Comparison of ENCODE assay signal across 25 mouse cellular contexts in the genomic region with DNA sequence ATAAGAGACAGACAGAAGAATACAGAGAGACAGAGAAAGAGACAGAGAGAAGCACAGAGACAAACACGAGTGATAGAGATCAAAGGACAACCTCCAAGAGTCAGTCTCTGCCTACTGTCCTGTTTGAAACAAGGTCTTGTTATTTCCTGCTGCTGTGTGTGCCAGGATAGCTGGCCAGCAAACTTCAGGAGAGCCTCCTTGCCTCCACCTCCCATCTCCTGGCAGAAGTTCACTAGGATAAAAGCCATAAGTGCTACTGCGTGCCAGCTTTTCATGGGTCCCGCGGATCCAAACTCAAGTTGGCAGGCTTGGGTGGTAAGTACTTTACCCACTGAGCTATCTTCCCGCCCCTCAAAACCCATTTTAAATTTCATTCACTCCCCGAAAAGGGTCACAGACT. TPM values are rescaled to one million over a fixed set of nuclear protein-coding genes. Genes with fewer than 3 reads are reported as not detected.
DNase-seq lines count a peak whose midpoint lies in the region; ATAC-seq and TF ChIP-seq lines count a peak whose summit lies in the region.
"Had no signal": no experiment of that assay in that cellular context is flagged by ENCODE, and none has a peak within 500 bp of the region (broad histone marks: within the 10 kb centered on the region; RNA-seq: fewer than 3 reads in every experiment).

No protein-coding gene starts in this region.

- 43% methylated on average over 6 of the region's 6 CpGs for WGBS in forebrain, postnatal 0 days
- WGBS in forebrain, embryonic 15.5 days, result 39% methylated on average over 6 of the region's 6 CpGs
- WGBS in kidney, adult 2 months, result 54% methylated on average over 6 of the region's 6 CpGs
- WGBS in lung, embryonic 14.5 days, result 46% methylated on average over 6 of the region's 6 CpGs
- WGBS in stomach, postnatal 0 days, result 57% methylated on average over 6 of the region's 6 CpGs

- no peak overlapping the region for H3K27ac ChIP-seq in forebrain, postnatal 0 days (ENCODE audit: low read depth, low read length)
- H3K27ac ChIP-seq in forebrain, embryonic 15.5 days (replicated peaks), result no peak overlapping the region
- H3K27ac ChIP-seq in kidney, adult 2 months (ENCODE audit: insufficient read depth, low read depth, low read length), result no peak overlapping the region
- no peak overlapping the region for H3K27ac ChIP-seq in lung, embryonic 14.5 days (ENCODE audit: low read depth)
- H3K27ac ChIP-seq in stomach, postnatal 0 days (replicated peaks), result peak overlapping the region; percentile 10; the same call in 1 of the 2 replicates
- H3K27ac ChIP-seq: embryonic facial prominence, embryonic 10.5 days; embryonic facial prominence, embryonic 15.5 days; forebrain, embryonic 12.5 days; hindbrain, embryonic 13.5 days; kidney, postnatal 0 days; limb, embryonic 13.5 days; neural tube, embryonic 13.5 days had no signal

- no peak for TF ChIP-seq CTCF in forebrain, postnatal 0 days (IDR thresholded peaks at IDR 0.05; ENCODE audit: low read depth)
- no peak for TF ChIP-seq CTCF in kidney, adult 2 months (conservative IDR thresholded peaks at IDR 0.05; ENCODE audit: insufficient read depth, insufficient read length, low read depth, low read length)
- no peak for TF ChIP-seq CTCF in lung, embryonic 14.5 days (IDR thresholded peaks at IDR 0.05; ENCODE audit: low read depth)
- TF ChIP-seq CTCF in stomach, postnatal 0 days (IDR thresholded peaks at IDR 0.05; ENCODE audit: low read depth), result no peak

- H3K9ac ChIP-seq in forebrain, postnatal 0 days, result no peak overlapping the region
- no peak overlapping the region for H3K9ac ChIP-seq in forebrain, embryonic 15.5 days (replicated peaks)
- no peak overlapping the region for H3K9ac ChIP-seq in lung, embryonic 14.5 days
- H3K9ac ChIP-seq in stomach, postnatal 0 days (ENCODE audit: low read length), result no peak overlapping the region
- H3K9ac ChIP-seq: embryonic facial prominence, embryonic 15.5 days; forebrain, embryonic 12.5 days; hindbrain, embryonic 13.5 days; limb, embryonic 13.5 days; neural tube, embryonic 13.5 days had no signal

- H3K4me1 ChIP-seq in forebrain, postnatal 0 days (ENCODE audit: insufficient read depth), result peaks cover 6% of the 10 kb centered on the region; the same call in 1 of the 2 replicates
- peaks cover 32% of the 10 kb centered on the region for H3K4me1 ChIP-seq in forebrain, embryonic 15.5 days
- peaks cover 31% of the 10 kb centered on the region for H3K4me1 ChIP-seq in kidney, adult 2 months (ENCODE audit: control insufficient read depth, insufficient read depth, low read length)
- H3K4me1 ChIP-seq in lung, embryonic 14.5 days (ENCODE audit: insufficient read depth), result peaks cover 14% of the 10 kb centered on the region; the same call in 1 of the 2 replicates
- 0 out of 2 replicates have a peak, but pooled peaks cover 2% of the 10 kb centered on the region for H3K4me1 ChIP-seq in stomach, postnatal 0 days (replicated peaks; ENCODE audit: control insufficient read depth, insufficient read depth)

- no peaks in the 10 kb centered on the region for H3K36me3 ChIP-seq in forebrain, postnatal 0 days (ENCODE audit: insufficient read depth)
- no peaks in the 10 kb centered on the region for H3K36me3 ChIP-seq in forebrain, embryonic 15.5 days
- no peaks in the 10 kb centered on the region for H3K36me3 ChIP-seq in kidney, adult 2 months (ENCODE audit: control insufficient read depth, insufficient read depth, low read length)
- H3K36me3 ChIP-seq in lung, embryonic 14.5 days (ENCODE audit: insufficient read depth), result no peaks in the 10 kb centered on the region
- H3K36me3 ChIP-seq in stomach, postnatal 0 days (ENCODE audit: control insufficient read depth, insufficient read depth, low read length), result no peaks in the 10 kb centered on the region
- H3K36me3 ChIP-seq: embryonic facial prominence, embryonic 10.5 days; embryonic facial prominence, embryonic 15.5 days; forebrain, embryonic 12.5 days; hindbrain, embryonic 13.5 days; limb, embryonic 13.5 days; neural tube, embryonic 13.5 days had no signal

- no peak for TF ChIP-seq EP300 in stomach, postnatal 0 days (optimal IDR thresholded peaks at IDR 0.05)

- H3K9me3 ChIP-seq in forebrain, postnatal 0 days (ENCODE audit: low read length), result no peaks in the 10 kb centered on the region
- no peaks in the 10 kb centered on the region for H3K9me3 ChIP-seq in forebrain, embryonic 15.5 days
- no peaks in the 10 kb centered on the region for H3K9me3 ChIP-seq in lung, embryonic 14.5 days (ENCODE audit: low read depth, low read length)
- no peaks in the 10 kb centered on the region for H3K9me3 ChIP-seq in stomach, postnatal 0 days (ENCODE audit: control insufficient read depth, low read length)
- H3K9me3 ChIP-seq: embryonic facial prominence, embryonic 10.5 days; embryonic facial prominence, embryonic 15.5 days; forebrain, embryonic 12.5 days; hindbrain, embryonic 13.5 days; limb, embryonic 13.5 days; neural tube, embryonic 13.5 days had no signal

- no peak for TF ChIP-seq POLR2A in kidney, adult 2 months (IDR thresholded peaks at IDR 0.05; ENCODE audit: low read depth, low read length)

- DNase-seq in forebrain, postnatal 0 days, result peak; percentile 6
- peak; percentile 70 for DNase-seq in kidney, adult 2 months
- no peak for DNase-seq in kidney, adult 18-20 months
- no peak for DNase-seq in lung, embryonic 14.5 days
- DNase-seq in lung, postnatal 4 days, result no peak
- no peak for DNase-seq in stomach, postnatal 0 days (ENCODE audit: low spot score)
- DNase-seq: adrenal gland, adult 2 months; adrenal gland, postnatal 36 days; cerebellum, adult 2 months; cerebellum, postnatal 25 days; gastrocnemius, postnatal 14 days; heart, postnatal 36 days; right cerebral cortex, postnatal 4 days; thymus, postnatal 14 days had no signal

- H3K4me3 ChIP-seq in forebrain, postnatal 0 days (ENCODE audit: low read depth, low read length), result no peak overlapping the region
- no peak overlapping the region for H3K4me3 ChIP-seq in forebrain, embryonic 15.5 days
- H3K4me3 ChIP-seq in kidney, adult 2 months (ENCODE audit: insufficient read depth, low read depth, low read length), result no peak overlapping the region
- H3K4me3 ChIP-seq in lung, embryonic 14.5 days (ENCODE audit: low read depth, low read length), result no peak overlapping the region
- H3K4me3 ChIP-seq in stomach, postnatal 0 days (ENCODE audit: low read depth, low read length), result no peak overlapping the region
- H3K4me3 ChIP-seq: embryonic facial prominence, embryonic 10.5 days; embryonic facial prominence, embryonic 15.5 days; forebrain, embryonic 12.5 days; hindbrain, embryonic 13.5 days; limb, embryonic 13.5 days; neural tube, embryonic 13.5 days had no signal

- no peak for ATAC-seq in forebrain, postnatal 0 days
- ATAC-seq in forebrain, embryonic 15.5 days (replicated peaks), result no peak
- no peak for ATAC-seq in lung, embryonic 14.5 days (ENCODE audit: insufficient read depth)
- no peak for ATAC-seq in stomach, postnatal 0 days (ENCODE audit: low FRiP score, low TSS enrichment)
- ATAC-seq: activated CD4-positive, CD25-positive, alpha-beta regulatory T cell, adult 4 months had no signal

- no peaks in the 10 kb centered on the region for H3K27me3 ChIP-seq in forebrain, postnatal 0 days (ENCODE audit: insufficient read depth, low read length)
- H3K27me3 ChIP-seq in forebrain, embryonic 15.5 days, result no peaks in the 10 kb centered on the region
- no peaks in the 10 kb centered on the region for H3K27me3 ChIP-seq in kidney, adult 2 months (replicated peaks; ENCODE audit: control insufficient read depth, insufficient read depth, low read length)
- peaks cover 17% of the 10 kb centered on the region for H3K27me3 ChIP-seq in lung, embryonic 14.5 days (ENCODE audit: insufficient read depth, low read length)
- no peaks in the 10 kb centered on the region for H3K27me3 ChIP-seq in stomach, postnatal 0 days (ENCODE audit: control insufficient read depth, insufficient read depth, low read length)
- H3K27me3 ChIP-seq: CH12.LX; embryonic facial prominence, embryonic 15.5 days; hindbrain, embryonic 13.5 days; limb, embryonic 13.5 days; neural tube, embryonic 13.5 days had no signal

- H3K4me2 ChIP-seq in forebrain, postnatal 0 days (ENCODE audit: low read depth), result no peak overlapping the region
- H3K4me2 ChIP-seq in forebrain, embryonic 15.5 days (replicated peaks), result no peak overlapping the region
- peak overlapping the region; percentile 36; the same call in 1 of the 2 replicates for H3K4me2 ChIP-seq in lung, embryonic 14.5 days
- no peak overlapping the region for H3K4me2 ChIP-seq in stomach, postnatal 0 days (replicated peaks; ENCODE audit: low read depth)
- H3K4me2 ChIP-seq: embryonic facial prominence, embryonic 15.5 days; forebrain, embryonic 12.5 days; hindbrain, embryonic 13.5 days; limb, embryonic 13.5 days; liver, embryonic 11.5 days; neural tube, embryonic 13.5 days had no signal

RNA-seq across cellular contexts. Expression of gene Lrrc1, which starts 8.4 kb away (rescaled TPM):
- total RNA-seq in forebrain, postnatal 0 days (2014; rRNA removed), result 11.9 and 14.8 TPM in 2 replicates
- polyA plus RNA-seq in forebrain, postnatal 0 days (2015; fragmentation: Nextera tagmentation; extraction: Ambion mirVana), result 3.8 and 5.4 TPM in 2 replicates
- 8.4 and 9.4 TPM in 2 replicates for polyA plus RNA-seq in forebrain, embryonic 15.5 days (2015; fragmentation: Nextera tagmentation; extraction: Ambion mirVana)
- 34.0 and 40.7 TPM in 2 replicates for polyA plus RNA-seq in kidney, adult 2 months (2012; rRNA removed)
- polyA plus RNA-seq in lung, embryonic 14.5 days (2014; fragmentation: Nextera tagmentation; extraction: Ambion mirVana), result 9.3 and 9.5 TPM in 2 replicates
- polyA plus RNA-seq in stomach, postnatal 0 days (2015; fragmentation: Nextera tagmentation; extraction: Ambion mirVana), result 14.9 and 16.2 TPM in 2 replicates

Comparison
In these comparisons a context has a peak if more than half of its experiments do, and no peak if none do; other contexts are left out.
1. DNase-seq: peak in forebrain, postnatal 0 days (single experiment) and kidney, adult 2 months (single experiment); none in kidney, adult 18-20 months (single experiment), lung, embryonic 14.5 days (single experiment), lung, postnatal 4 days (0 of 2) and stomach, postnatal 0 days (single experiment).